Mouse (Mus musculus) brown adipose tissue, adult 24 weeks (tissue): ENCODE measurements around the gene Prkaa1. TPM values are rescaled to one million over a fixed set of nuclear protein-coding genes. Genes with fewer than 3 reads are reported as not detected.
"Not testable (repeated sequence)": the region's sequence is repeated elsewhere in the genome, so short reads cannot be mapped to it uniquely, and the experiment has no call there.

Experiments used
- H3K27ac ChIP-seq: fragments of 200-500 bp; replicated peaks from 2 replicates; pipeline ENCODE4 v1.5.1; 2012; ENCODE audit warnings: low read depth, mild to moderate bottlenecking, low read length
- H3K4me1 ChIP-seq: fragments of 200-500 bp; 2 replicates; pipeline ENCODE4 v1.6.1; 2012; ENCODE audit warnings: low read length, mixed read lengths; ENCODE audit not compliant: control insufficient read depth, insufficient read depth, insufficient read length
- H3K4me3 ChIP-seq: fragments of 200-500 bp; 2 replicates; pipeline ENCODE4 v1.5.1; 2012; ENCODE audit warnings: low read depth, mild to moderate bottlenecking, low read length, moderate library complexity; ENCODE audit not compliant: insufficient read depth
- polyA plus RNA-seq: library from polyadenylated mRNA; stranded (reverse); fragments of >200 nt; gene quantifications from 2 replicates; pipeline ENCODE4 v1.2.4, GENCODE M21; 2012; ENCODE audit not compliant: missing spikeins, insufficient read depth, insufficient read length

Prkaa1 gene
- polyA plus RNA-seq, 1 experiment, result 23.4 TPM

DNA sequence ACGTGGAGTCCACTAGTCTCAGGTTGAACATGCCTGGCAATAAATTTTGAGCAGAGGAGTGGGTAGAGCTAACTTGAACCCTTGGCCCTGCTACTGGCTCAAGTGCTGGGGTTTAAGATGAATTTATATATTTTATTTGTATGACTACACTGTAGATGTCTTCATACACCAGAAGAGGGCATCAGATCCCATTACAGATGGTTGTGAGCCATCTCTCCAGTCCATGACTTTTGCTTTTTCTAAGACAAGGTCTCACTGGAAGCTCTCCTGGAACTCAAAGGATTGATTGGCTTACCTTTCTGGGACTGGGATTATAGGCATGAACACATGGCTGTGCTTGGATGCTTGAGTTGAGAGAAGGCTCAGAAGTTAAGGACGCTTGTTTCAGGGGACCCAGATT is 24.0 kb upstream of the Prkaa1 start:
- Histone ChIP-seq H3K4me3 (no peak overlapping the region), H3K4me1 (peaks cover 8% of the 10 kb centered on the region; the same call in 1 of the 2 replicates), H3K27ac (peak overlapping the region; percentile 64; the same call in 1 of the 2 replicates)

DNA sequence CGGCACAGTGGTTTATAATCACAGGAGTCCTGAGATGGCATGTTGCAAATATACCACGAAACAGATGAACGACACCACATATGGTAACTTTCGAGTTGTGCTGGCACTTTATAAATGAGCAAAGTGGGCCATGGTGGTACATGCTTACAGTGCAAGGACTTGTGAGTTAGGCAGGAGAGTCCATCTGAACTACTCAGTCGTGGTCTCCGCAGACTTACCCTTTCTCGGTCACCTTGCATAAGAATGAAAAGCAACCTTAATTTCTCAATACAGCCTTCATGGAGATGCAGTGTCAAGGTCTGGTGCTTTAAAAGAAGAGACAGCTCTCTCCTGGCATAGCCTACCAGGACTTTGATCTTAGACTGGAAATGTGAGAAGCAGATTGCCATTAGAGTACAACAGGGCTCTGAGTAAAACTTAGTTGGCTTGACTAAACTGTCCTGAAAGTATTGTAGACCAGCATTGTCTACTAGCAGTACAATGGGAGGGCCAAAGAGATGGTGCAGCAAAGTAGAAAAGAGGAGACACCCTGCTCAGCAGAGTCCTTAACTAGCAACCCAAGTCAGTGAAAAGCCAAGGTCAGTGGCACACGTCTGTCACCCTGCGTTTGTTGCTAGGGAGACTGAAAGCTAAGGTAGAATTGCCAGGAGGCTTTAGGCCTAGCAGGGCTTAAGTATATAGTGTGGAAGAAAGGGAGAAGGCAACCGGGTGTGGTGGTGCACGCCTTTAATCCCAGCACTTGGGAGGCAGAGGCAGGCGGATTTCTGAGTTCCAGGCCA is 21.9 kb upstream of the Prkaa1 start:
- no peak overlapping the region for H3K4me3 ChIP-seq
- H3K4me1 ChIP-seq, result peaks cover 6% of the 10 kb centered on the region; the same call in 1 of the 2 replicates
- H3K27ac ChIP-seq, result 0 out of 2 replicates have a peak overlapping the region, but pooled peaks have one; percentile 38

DNA sequence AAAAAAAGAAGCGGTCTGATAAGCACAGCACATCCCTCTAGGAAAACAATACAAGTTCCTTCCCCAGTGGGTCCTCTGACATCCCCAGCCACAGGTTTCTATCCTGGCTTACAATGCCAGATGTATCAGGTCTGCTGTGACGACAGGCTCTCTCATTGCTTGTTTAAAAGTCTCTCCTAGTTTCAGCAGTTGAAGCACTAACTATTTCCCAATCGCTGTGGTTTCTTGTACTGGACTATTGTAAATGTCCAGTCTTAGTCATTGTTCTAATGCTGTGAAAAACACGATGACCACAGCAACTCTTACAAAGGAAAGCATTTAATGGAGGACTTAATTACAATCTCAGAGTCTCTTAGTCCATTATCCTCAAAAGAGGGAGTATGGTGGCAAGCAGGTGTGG is 17.2 kb upstream of the Prkaa1 start:
- Histone ChIP-seq H3K4me1 (no peaks in the 10 kb centered on the region), H3K27ac (no peak overlapping the region), H3K4me3 (no peak overlapping the region)

DNA sequence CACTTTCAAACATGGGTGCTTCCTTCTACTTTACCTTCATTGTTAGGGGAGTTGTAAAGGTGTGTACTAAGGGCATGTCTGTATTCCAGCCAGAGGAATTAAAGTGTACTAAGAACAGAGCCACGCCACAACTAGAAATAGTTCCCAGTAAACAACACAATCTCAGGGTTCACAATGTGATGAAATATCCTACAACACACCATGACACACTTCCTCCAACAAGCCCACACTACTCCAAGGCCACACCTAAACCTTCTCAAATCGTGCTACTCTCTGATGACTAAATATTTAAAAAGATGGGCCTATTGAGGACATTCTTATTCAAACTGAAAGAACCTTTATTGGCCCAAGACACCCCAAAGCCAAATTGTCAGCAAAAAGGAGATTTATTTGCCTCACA is 16.2 kb upstream of the Prkaa1 start:
- H3K4me1 ChIP-seq, result no peaks in the 10 kb centered on the region
- no peak overlapping the region for H3K27ac ChIP-seq
- H3K4me3 ChIP-seq, result no peak overlapping the region

DNA sequence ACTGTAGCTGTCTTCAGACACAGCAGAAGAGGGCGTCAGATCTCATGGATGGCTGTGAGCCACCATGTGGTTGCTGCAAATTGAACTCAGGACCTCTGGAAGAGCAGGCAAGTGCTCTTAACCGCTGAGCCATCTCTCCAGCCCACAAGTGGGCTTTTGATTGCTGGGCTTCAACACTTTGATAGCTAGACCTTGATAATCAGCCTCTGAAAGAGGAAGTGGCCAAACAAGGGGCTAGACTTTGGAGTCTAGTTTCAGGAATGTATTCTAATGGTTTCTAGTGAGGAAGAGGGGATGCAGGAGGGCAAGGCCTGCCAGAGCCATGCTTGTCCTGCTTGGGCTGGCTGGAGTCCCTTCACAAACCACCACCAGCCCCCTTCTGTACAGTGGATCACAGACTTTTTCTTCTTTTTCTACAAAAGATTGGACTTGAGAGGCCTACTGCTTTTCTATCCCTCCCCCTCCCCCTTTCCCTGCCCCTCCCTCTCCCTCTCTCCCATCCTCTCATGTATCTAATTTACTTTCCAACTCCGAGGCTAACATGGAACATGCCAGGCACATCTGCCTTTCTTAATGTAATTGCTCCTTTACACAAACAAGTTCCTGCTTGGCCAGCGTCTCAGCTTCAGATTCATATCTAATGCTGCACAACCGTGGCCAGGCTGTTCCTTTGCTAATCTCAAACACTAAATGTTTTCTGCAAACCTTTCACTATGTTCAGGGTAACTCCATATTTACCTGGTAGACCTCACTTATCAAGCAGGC is 15.3 kb upstream of the Prkaa1 start:
- no peak overlapping the region for H3K27ac ChIP-seq
- no peaks in the 10 kb centered on the region for H3K4me1 ChIP-seq
- no peak overlapping the region for H3K4me3 ChIP-seq

DNA sequence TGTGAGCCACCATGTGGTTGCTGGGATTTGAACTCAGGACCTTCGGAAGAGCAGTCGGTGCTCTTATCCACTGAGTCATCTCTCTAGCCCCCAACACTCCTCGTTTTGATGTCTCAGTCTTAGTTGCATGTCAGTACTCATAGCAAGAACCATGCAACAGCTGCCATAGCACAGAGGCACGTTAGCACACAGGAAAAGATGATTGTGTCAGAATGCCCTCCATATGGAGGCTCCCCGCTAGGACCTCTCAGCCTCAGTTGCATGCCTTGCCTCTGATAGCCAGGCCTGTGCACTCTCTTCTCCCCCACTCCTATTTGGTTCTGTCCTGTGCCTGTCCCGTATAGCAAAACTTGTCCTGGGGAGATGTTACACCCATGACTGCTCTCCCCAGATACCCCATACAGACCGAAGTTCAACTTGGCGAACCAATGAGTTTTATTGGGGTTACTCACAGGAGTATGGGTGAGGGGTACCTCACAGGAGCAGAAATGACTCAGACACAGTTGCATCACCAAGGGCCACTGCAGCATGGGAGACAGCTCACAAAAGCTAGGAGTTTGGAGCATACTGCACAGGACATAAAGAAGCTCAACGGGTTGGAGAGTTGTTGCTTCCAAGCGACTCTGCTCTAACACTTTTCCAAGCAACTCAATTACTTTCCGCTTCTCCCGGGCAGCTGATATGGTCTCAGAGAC is 14.4 kb upstream of the Prkaa1 start:
- Histone ChIP-seq H3K4me1 (no peaks in the 10 kb centered on the region), H3K27ac (no peak overlapping the region), H3K4me3 (no peak overlapping the region)

DNA sequence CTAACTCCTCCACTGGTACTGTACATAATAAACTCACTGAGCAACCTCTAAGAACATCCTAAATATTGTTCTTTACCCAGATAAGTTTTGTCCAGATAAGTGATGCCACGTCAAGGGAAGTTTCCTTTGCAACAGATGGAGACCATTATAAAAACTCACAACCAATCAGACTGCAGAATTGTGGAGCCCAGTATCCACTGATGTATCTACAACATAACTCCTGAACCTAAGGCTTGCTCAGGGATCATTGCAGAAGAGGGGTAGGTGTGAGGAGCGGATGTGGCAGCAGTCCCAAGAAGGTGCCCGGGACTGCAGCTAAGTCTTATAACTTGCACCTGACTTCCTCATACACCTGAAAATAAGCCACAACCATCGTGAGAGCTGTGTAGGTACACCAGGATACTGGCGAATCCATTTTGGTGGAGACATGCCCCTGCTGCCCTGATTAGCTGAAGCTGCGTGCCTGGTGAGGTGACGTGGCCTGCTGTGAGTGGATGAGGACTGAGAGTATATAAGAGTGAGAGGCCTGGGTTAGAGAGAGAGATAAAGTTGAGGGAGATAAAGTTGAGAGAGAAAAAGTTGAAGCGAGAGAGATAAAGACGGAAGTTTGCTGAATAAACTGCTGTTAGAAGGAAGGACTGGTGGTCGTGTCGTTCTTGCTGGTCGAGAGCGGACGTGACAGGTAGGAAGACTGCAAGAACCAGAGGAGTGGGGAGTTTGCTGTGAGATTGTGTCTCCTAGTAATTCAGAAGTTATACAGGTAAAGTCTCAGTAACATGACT is 12.6 kb upstream of the Prkaa1 start:
- H3K4me3 ChIP-seq, H3K27ac ChIP-seq, H3K4me1 ChIP-seq: not testable (repeated sequence)

DNA sequence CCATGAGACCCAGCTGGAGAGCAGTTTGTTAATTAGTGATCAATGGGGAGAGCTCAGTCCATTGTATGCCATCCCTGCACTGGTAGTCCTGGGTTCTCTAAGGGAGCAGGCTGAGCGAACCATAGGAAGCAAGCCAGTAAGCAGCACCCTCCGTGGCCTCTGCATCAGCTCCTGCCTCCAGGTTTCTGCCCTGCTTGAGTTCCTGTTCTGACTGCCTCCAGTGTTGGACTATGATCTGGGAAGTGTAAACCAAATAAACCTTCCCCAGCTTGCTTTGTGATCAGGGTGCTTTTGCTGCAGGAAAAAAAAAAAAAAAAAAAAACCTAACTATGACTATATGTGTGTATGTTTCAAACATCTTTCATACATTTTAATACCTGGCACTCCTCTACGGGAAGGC is 10.4 kb upstream of the Prkaa1 start:
- Histone ChIP-seq H3K27ac (no peak overlapping the region), H3K4me1 (no peaks in the 10 kb centered on the region), H3K4me3 (no peak overlapping the region)

DNA sequence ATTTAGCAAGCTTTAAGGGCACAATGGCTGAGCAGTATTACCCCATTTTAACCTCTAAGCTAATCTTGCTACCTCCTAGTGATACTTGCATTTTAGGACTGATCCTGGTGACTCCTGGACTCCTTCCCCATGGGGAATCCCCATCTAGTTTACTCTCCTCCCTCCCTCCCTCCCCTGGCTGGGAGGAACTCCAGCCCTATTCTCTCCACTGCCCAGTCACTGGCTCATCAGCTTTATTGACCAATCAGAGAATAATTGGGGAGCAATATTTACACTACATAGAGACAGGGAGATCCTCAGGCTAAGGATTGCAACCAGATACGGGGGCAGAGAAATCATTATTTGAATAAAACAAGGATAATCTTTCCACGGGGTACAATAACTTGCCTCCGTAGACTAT is 9.5 kb upstream of the Prkaa1 start:
- no peak overlapping the region for H3K4me3 ChIP-seq
- H3K27ac ChIP-seq, result no peak overlapping the region
- no peaks in the 10 kb centered on the region for H3K4me1 ChIP-seq

DNA sequence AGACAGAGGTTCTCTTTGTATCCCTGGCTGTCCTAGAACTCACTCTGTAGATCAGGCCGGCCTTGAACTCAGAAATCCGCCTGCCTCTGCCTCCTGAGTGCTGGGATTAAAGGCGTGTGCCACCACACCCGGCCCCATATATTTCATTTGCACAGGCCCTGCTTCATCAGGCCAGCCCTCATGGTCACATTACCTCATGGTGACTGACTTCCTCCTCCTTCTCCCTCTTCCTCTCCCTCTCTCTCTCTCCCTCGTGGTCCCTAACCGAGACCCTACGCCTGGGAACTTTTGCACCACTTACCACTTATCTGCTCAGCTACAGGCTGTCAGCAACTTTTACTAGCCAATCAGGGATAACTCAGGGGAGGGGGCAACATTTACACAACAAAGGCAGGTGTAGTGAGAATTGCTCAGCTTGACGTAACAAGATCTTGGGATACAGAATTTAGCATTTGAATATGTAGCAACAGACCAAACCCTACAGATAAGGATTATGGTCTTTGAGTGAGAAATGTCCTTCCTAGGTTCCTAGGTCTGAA is 8.6 kb upstream of the Prkaa1 start:
- Histone ChIP-seq H3K27ac (no peak overlapping the region), H3K4me3 (no peak overlapping the region), H3K4me1 (no peaks in the 10 kb centered on the region)

DNA sequence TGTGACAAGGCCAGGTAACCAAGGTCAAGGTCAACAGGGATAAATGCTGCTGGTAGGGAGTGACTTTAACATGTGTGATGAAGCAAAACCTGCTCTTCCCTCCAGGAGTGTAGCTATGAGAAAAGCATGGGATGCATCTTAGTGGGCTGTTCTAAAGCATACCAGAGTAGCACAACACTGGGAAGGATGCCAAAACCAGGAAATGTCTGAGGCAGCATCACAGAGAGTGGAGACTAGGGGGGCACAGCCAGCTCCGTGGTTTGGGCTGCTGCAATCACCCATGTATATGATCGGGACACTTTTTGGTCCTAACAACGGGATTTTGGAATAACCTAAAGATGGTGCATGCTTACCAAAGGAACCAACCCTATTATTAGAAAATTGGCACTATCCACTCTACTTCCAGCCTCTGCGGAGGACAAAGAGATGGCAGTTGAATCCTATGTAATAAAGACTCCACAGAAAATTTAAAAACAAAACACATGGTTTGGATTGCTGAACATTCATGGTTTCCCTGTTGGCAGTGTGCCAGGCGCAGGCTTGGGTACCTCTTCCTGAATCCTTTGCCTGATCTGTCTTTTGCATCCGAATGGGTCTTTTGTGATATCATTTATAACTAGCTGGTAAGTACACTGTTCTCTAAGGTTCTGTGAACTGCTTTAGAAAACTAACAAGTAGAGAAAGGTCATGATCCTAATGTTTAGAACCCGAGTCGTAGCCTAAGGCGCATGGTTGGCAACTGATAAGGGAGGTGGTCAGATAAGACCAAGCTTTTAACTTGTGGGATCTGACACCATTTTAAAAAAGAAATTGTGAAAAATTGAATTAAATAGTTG is 5.4 kb upstream of the Prkaa1 start:
- no peaks in the 10 kb centered on the region for H3K4me1 ChIP-seq
- H3K4me3 ChIP-seq, result no peak overlapping the region
- H3K27ac ChIP-seq, result no peak overlapping the region

DNA sequence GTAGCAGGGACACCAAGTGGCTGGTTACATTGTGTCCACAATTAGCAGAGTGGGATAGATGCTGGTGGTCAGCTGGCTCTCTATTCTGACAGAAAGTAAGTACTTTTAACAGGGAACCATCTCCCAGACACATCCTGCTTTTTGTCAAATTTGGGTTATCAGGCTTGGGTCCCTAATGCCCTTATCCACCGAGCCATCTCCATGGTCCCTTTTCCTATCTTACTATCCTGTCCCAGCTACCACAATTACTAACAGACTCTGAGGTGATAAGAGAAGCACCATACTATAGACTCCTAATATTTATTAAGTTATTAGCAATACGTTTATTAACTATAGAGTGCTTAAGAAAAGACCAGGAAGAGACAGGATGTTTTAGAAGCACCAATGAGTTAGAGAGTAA is 4.3 kb upstream of the Prkaa1 start:
- no peak overlapping the region for H3K27ac ChIP-seq
- no peak overlapping the region for H3K4me3 ChIP-seq
- no peaks in the 10 kb centered on the region for H3K4me1 ChIP-seq

DNA sequence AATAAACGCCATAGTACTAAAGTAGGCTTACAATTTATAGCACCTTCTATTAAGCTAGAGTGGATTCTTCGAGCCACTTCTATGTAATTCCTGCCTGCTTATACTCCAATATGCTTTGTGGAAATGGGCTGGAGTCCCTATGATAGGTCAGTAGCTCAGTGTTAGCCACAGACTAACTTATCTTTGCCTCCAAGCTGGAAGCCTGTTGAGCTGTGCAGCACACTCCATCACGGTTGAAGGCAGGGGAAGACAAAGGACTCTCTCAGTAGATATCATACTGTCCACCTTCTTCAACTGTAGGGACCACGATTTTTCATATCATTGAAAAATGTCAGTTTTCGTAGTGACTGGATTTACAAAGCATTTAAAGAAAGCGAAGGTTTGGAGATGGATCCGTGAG is 3.8 kb upstream of the Prkaa1 start:
- H3K4me3 ChIP-seq, result no peak overlapping the region
- H3K4me1 ChIP-seq, result peaks cover under 1% of the 10 kb centered on the region; the same call in 1 of the 2 replicates
- no peak overlapping the region for H3K27ac ChIP-seq

DNA sequence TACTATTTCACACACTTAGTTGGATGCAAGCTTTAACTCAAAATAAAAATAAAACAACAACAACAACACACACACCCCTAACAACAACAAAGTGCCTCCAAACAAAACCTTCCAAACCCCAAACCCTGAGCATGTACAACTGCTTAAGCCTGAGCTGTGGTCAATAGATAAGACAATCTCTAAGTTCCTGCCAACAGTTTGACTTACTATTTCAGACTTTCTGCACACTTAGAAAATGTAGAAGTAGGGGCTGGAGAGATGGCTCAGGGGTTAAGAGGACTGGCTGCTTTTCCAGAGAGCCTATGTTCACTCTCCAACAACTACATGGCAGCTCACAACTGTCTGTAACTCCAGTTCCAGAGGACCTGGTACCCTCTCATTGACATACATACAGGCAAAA is 3.3 kb upstream of the Prkaa1 start:
- H3K27ac ChIP-seq, result no peak overlapping the region
- H3K4me3 ChIP-seq, result no peak overlapping the region
- H3K4me1 ChIP-seq, result peaks cover 5% of the 10 kb centered on the region; the same call in 1 of the 2 replicates
